Mouse (Mus musculus) G1E (cell line): ENCODE results near the gene 2610528A11Rik.

Source experiments
- CTCF ChIP-seq: IDR thresholded peaks from 2 replicates; pipeline ENCODE4 v1.5.1; 2012; ENCODE audit warnings: low read depth, low read length, inconsistent platforms, mixed read lengths
- GATA1 ChIP-seq: IDR thresholded peaks from 2 replicates; pipeline ENCODE4 v1.6.1; 2012; ENCODE audit warnings: borderline replicate concordance, low read length, inconsistent platforms, mixed read lengths
- POLR2AphosphoS5 ChIP-seq: IDR thresholded peaks from 2 replicates; pipeline ENCODE4 v1.6.1; 2012; ENCODE audit warnings: low read depth, low read length, inconsistent platforms; ENCODE audit not compliant: insufficient replicate concordance
- TAL1 ChIP-seq: conservative IDR thresholded peaks from 2 replicates; pipeline ENCODE4 v1.6.1; 2012; ENCODE audit warnings: low read depth, low read length, inconsistent platforms, mixed read lengths

DNA sequence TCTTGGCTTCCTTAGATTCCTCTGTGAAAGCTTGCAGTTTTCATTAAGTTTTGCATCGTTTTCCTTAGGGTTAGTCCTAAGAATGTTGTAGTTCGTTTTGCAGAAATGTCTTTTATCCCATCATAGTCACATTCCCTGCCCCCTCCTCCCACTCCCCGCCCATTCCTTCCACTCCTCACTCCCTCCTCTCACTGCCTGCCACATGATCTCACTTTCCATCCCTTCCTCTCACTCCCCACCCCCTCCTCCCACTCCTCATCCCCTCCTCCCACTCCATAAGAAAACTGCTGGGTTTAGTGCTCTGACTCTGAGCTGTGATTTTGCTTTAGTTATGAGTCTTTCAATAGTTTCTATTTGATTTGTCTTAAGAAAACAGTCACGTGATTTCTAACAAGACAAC lies 30.1 kb downstream of the 2610528A11Rik start:
- TF ChIP-seq GATA1 (no peak), CTCF (no peak), POLR2AphosphoS5 (no peak), TAL1 (no peak)
